Mouse (Mus musculus): Measurements from ENCODE around the gene Stard13. TPM values are rescaled to one million over a fixed set of nuclear protein-coding genes. Genes with fewer than 3 reads are reported as not detected.

Stard13 gene
- polyA plus RNA-seq, 1 experiment from 2014 or later, result 1.0 TPM

GRCm38 (mm10) chr5:151004216-151004755, 229.3 kb downstream of the Stard13 start:
- Histone ChIP-seq H3K27me3 (no peaks in the 10 kb centered on the region), H3K9me3 (replicated peaks) (no peaks in the 10 kb centered on the region), H3K27ac (replicated peaks) (no peak overlapping the region), H3K4me3 (replicated peaks) (no peak overlapping the region), H3K9ac (no peak overlapping the region), H3K36me3 (replicated peaks) (no peaks in the 10 kb centered on the region), H3K4me2 (no peak overlapping the region), H3K4me1 (replicated peaks) (no peaks in the 10 kb centered on the region)
- ATAC-seq (ENCODE audit: insufficient read depth), result no peak
- WGBS (ENCODE audit: insufficient replicate concordance), result 50% methylated on average over 1 of the region's 1 CpGs

- no peaks in the 10 kb centered on the region for H3K4me1 ChIP-seq (replicated peaks)
- no peak overlapping the region for H3K4me3 ChIP-seq (replicated peaks)
- ATAC-seq (ENCODE audit: insufficient read depth), result no peak
- WGBS (ENCODE audit: insufficient replicate concordance), result 73% methylated on average over 4 of the region's 4 CpGs
- H3K4me2 ChIP-seq, result no peak overlapping the region
- no peak overlapping the region for H3K27ac ChIP-seq (replicated peaks)
- no peaks in the 10 kb centered on the region for H3K36me3 ChIP-seq (replicated peaks)
- H3K9me3 ChIP-seq (replicated peaks), result no peaks in the 10 kb centered on the region
- H3K9ac ChIP-seq, result no peak overlapping the region
- no peaks in the 10 kb centered on the region for H3K27me3 ChIP-seq
Measured at GRCm38 (mm10) chr5:151002051-151002450, 231.6 kb downstream of the Stard13 start.

GRCm38 (mm10) chr5:151001111-151001510, 232.5 kb downstream of the Stard13 start:
- no peak overlapping the region for H3K4me2 ChIP-seq
- H3K4me1 ChIP-seq (replicated peaks), result no peaks in the 10 kb centered on the region
- H3K4me3 ChIP-seq (replicated peaks), result no peak overlapping the region
- H3K27me3 ChIP-seq, result no peaks in the 10 kb centered on the region
- 57% methylated on average over 7 of the region's 7 CpGs for WGBS (ENCODE audit: insufficient replicate concordance)
- H3K9ac ChIP-seq, result no peak overlapping the region
- H3K36me3 ChIP-seq (replicated peaks), result no peaks in the 10 kb centered on the region
- H3K27ac ChIP-seq (replicated peaks), result no peak overlapping the region
- no peak for ATAC-seq (ENCODE audit: insufficient read depth)
- no peaks in the 10 kb centered on the region for H3K9me3 ChIP-seq (replicated peaks)

- WGBS (ENCODE audit: insufficient replicate concordance), result 69% methylated on average over 2 of the region's 2 CpGs
- no peak for ATAC-seq (ENCODE audit: insufficient read depth)
Measured at GRCm38 (mm10) chr5:150996586-150996985, 237.1 kb downstream of the Stard13 start.

GRCm38 (mm10) chr5:150994096-150994495, 239.5 kb downstream of the Stard13 start:
- Histone ChIP-seq H3K36me3 (replicated peaks) (no peaks in the 10 kb centered on the region), H3K27me3 (no peaks in the 10 kb centered on the region), H3K4me3 (replicated peaks) (no peak overlapping the region), H3K9me3 (replicated peaks) (no peaks in the 10 kb centered on the region), H3K27ac (replicated peaks) (no peak overlapping the region), H3K9ac (no peak overlapping the region), H3K4me1 (replicated peaks) (no peaks in the 10 kb centered on the region), H3K4me2 (no peak overlapping the region)
- ATAC-seq (ENCODE audit: insufficient read depth), result no peak
- WGBS (ENCODE audit: insufficient replicate concordance), result 61% methylated on average over 7 of the region's 7 CpGs

More at GRCm38 (mm10) chr5:150996586-150996985, 237.1 kb downstream of the Stard13 start:
- H3K4me1 ChIP-seq (replicated peaks), result no peaks in the 10 kb centered on the region
- H3K36me3 ChIP-seq (replicated peaks), result no peaks in the 10 kb centered on the region
- no peaks in the 10 kb centered on the region for H3K27me3 ChIP-seq
- no peak overlapping the region for H3K27ac ChIP-seq (replicated peaks)
- H3K4me3 ChIP-seq (replicated peaks), result no peak overlapping the region
- H3K9me3 ChIP-seq (replicated peaks), result no peaks in the 10 kb centered on the region
- no peak overlapping the region for H3K4me2 ChIP-seq
- no peak overlapping the region for H3K9ac ChIP-seq

Other genes starting within 250 kb of the Stard13 start
- not detected in 2 replicates for gene Gm42906, start 194.3 kb upstream of the Stard13 start, polyA plus RNA-seq (2015; fragmentation: Nextera tagmentation; extraction: Ambion mirVana)

Data from liver, embryonic 15.5 days (tissue).